Mouse (Mus musculus): ENCODE measurements around the gene S100pbp. TPM values are rescaled to one million over a fixed set of nuclear protein-coding genes. Genes with fewer than 3 reads are reported as not detected.

The S100pbp gene
- polyA plus RNA-seq, 1 experiment from 2014 or later, result 19.1 TPM

DNA sequence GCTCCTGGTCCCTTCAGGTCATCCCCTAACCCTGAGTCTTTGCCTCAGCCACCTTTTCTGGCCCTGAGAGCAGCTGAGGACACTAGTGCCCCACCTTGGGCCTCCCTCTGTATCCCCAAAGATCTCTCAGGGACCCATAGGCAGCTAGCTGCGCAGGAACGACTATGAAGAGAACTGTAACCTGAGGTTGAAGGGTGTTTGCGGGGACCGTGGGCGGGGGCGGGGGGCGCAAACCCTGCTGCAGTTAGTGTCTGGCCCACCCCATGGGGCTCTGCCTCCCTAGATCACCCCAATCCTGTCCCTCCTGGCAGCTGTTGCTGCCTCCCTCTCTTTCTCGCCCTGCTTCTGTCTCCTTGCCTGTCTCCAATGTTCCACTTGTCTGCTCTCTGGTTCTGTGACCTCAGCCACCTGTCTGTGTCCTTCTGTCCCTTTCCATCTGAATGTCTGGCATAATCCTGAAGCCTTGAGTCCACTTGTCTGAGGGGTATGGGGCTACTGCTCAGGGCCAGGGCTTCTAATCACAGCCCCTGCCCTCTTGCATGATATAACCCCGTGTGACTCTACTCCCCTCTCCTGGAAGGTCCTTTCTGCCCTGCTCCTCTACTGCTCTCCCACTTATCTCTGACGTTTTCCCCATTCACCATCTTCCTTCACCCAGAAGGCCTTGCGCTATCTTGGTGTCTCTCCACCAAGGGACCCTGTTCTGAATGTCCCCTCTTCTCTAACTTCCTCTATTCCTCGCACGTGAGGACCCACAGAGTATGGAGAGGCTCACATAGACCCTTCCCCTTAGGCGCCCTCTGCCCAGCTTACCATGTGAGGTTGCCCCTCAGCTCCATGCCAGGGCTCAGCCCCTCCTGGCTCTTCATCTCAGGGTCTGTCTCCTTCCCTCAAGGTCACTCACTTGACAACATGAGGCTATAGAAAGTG, 51.9 kb downstream of the S100pbp start:
- Histone ChIP-seq H3K36me3 (ENCODE audit: control insufficient read depth, insufficient read depth, low read length) (no peaks in the 10 kb centered on the region), H3K4me3 (ENCODE audit: low read length) (peak overlapping the region; percentile 70), H3K27me3 (replicated peaks; ENCODE audit: control insufficient read depth, insufficient read depth, low read length) (no peaks in the 10 kb centered on the region; the same call in 1 of the 2 replicates), H3K27ac (ENCODE audit: low read depth, low read length) (no peak overlapping the region), H3K9me3 (ENCODE audit: control insufficient read depth, low read length) (no peaks in the 10 kb centered on the region), H3K9ac (ENCODE audit: low read depth, low read length) (peak overlapping the region; percentile 88), H3K4me1 (ENCODE audit: control insufficient read depth, insufficient read depth, low read depth, low read length) (peaks cover 28% of the 10 kb centered on the region), H3K4me2 (ENCODE audit: low read length) (peak overlapping the region; percentile 97)
- 39% methylated on average over 14 of the region's 14 CpGs for WGBS
- 0 out of 2 replicates have a peak, but pooled peaks have one; percentile 7 for ATAC-seq

DNA sequence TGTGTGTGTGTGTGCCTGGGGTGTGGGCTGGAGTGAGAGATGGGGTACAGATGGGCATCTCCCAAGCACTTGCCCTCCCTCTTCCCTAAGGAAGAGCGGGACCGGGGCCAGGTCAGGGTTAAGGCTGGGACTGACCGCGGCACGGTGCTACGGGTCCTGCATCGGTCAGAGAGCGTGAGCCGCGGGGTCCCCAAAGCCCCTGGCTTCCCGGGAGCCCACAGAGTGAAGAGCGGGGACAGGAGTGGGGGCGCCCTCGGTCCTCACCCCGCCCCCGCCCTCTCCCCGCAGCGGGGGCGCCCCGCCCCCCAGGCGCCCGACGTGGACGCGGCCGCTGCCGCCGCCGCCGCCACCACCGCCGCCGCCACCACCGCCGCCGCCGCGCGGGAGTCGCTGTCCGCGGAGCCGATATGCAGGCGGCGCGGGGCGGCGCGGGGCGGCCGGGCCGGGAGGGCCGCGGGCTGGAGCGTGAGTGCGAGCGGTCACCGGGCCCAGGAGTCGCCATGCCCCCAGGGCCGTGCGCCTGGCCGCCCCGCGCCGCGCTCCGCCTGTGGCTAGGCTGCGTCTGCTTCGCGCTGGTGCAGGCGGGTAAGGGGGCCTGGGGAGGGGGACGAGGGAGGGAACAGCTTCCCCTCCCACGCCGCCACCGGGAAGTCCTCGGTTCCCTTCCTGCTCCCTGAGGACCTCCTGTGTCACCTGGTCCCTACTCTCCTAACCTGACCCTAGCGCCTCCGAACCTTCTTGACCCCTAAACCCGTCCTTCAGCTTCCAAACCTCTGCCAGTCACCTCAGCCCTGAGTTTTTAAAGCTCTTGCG, 52.7 kb downstream of the S100pbp start, which contains the start of gene Fndc5:
Fndc5 (plus strand) TSS at position 421 of the 813 bp plus-strand sequence.
- peak within 1 kb of the TSS; percentile 70 for H3K4me3 ChIP-seq (ENCODE audit: low read length)
- H3K27ac ChIP-seq (ENCODE audit: low read depth, low read length), result no peak within 1 kb of the TSS
- no peaks in the 10 kb centered on the region for H3K36me3 ChIP-seq (ENCODE audit: control insufficient read depth, insufficient read depth, low read length)
- H3K9ac ChIP-seq (ENCODE audit: low read depth, low read length), result peak within 1 kb of the TSS; percentile 88
- H3K4me2 ChIP-seq (ENCODE audit: low read length), result peak within 1 kb of the TSS; percentile 97
- H3K27me3 ChIP-seq (replicated peaks; ENCODE audit: control insufficient read depth, insufficient read depth, low read length), result no peaks in the 10 kb centered on the region; the same call in 1 of the 2 replicates
- WGBS, result 0% methylated on average over 25 of the region's 80 CpGs
- no peaks in the 10 kb centered on the region for H3K9me3 ChIP-seq (ENCODE audit: control insufficient read depth, low read length)
- peaks cover 20% of the 10 kb centered on the region for H3K4me1 ChIP-seq (ENCODE audit: control insufficient read depth, insufficient read depth, low read depth, low read length)
- ATAC-seq, result peak; percentile 31; the same call in 1 of the 2 replicates

DNA sequence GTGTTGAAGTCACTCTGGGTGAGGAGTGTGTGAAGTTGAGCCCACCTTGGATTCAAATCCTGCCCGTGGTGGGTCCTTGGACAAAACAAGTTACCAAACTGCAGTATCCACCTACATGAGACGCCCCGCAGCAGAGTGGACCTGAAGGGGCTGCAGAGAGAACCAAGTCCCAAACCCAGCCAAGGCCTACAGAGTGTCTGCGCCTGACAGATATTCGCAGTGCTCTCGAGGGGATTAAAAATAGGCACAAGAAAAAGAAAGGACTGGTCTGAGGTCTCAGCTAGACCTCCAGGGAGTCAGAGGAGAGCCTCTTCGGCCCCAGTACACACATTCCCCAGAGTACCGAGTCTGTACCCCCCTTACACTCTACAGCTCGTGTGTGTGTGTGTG, 53.3 kb downstream of the S100pbp start:
- Histone ChIP-seq H3K36me3 (ENCODE audit: control insufficient read depth, insufficient read depth, low read length) (no peaks in the 10 kb centered on the region), H3K27me3 (replicated peaks; ENCODE audit: control insufficient read depth, insufficient read depth, low read length) (no peaks in the 10 kb centered on the region; the same call in 1 of the 2 replicates), H3K4me3 (ENCODE audit: low read length) (peak overlapping the region; percentile 70), H3K9ac (ENCODE audit: low read depth, low read length) (peak overlapping the region; percentile 88), H3K9me3 (ENCODE audit: control insufficient read depth, low read length) (no peaks in the 10 kb centered on the region), H3K4me2 (ENCODE audit: low read length) (peak overlapping the region; percentile 97), H3K4me1 (ENCODE audit: control insufficient read depth, insufficient read depth, low read depth, low read length) (peaks cover 15% of the 10 kb centered on the region), H3K27ac (ENCODE audit: low read depth, low read length) (no peak overlapping the region)
- ATAC-seq, result 0 out of 2 replicates have a peak, but pooled peaks have one; percentile 32
- WGBS, result 36% methylated on average over 9 of the region's 9 CpGs

DNA sequence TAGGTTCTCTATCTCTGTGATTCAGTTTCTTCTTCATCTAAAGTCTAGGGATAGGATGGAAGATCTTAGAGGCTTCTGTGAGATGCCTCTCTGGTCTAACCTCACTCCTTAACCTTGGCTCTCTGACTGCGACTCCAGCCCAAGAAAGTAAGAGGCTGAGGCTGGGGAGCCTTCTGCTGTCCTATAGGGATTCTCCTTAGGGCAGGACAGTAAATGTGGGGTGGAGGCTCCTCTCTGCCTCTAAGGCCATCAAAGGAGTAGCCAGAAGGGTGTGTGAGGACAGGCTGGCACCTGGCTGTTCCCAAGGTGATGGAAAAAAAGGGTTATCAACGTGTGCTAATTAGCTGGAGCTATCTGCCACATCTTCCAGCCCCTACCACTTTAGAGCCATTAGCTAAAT, 53.9 kb downstream of the S100pbp start:
- Histone ChIP-seq H3K36me3 (ENCODE audit: control insufficient read depth, insufficient read depth, low read length) (no peaks in the 10 kb centered on the region), H3K4me2 (ENCODE audit: low read length) (no peak overlapping the region), H3K9me3 (ENCODE audit: control insufficient read depth, low read length) (no peaks in the 10 kb centered on the region), H3K4me3 (ENCODE audit: low read length) (no peak overlapping the region), H3K27ac (ENCODE audit: low read depth, low read length) (no peak overlapping the region), H3K4me1 (ENCODE audit: control insufficient read depth, insufficient read depth, low read depth, low read length) (peaks cover 15% of the 10 kb centered on the region), H3K27me3 (replicated peaks; ENCODE audit: control insufficient read depth, insufficient read depth, low read length) (no peaks in the 10 kb centered on the region; the same call in 1 of the 2 replicates), H3K9ac (ENCODE audit: low read depth, low read length) (no peak overlapping the region)
- ATAC-seq, result no peak
- WGBS, result 56% methylated on average over 2 of the region's 2 CpGs

DNA sequence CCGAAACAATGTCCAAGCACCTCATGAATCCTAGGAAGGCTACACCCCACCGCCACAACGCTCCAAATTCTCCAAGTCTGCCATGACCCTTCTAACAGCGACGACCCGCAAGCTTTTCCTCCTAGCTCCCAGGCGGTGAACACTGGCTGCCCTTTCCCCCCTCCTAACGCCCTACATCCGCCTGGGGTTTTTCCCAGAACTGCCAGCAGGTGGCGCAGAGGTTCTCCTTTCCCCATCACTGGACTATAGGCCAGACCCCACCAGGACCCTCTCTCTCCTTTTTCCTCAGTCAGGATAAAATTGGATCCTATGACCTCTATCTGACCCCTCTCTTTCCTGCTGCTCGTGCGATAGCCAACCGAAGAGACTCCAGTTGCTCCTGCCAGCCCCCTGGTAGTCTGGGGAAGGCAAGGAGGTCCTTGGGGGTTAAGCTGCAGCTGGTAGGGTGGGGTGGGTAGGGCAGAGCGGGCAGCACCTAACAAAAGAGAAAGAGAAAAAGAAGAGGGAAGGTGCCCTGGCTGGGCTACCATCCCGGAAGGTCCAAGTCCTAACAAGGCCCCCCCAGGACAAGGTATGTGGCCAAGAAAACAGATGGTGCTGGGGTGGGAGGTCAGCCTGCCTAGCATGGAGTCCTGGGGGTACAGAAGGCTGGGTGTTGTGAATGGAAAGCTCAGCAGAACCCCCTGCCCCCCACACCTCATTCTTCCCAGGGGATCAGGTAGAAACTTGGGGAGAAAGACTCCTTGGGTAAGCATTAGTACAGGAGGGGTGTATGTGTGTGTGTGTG, 54.5 kb downstream of the S100pbp start:
- Histone ChIP-seq H3K27me3 (replicated peaks; ENCODE audit: control insufficient read depth, insufficient read depth, low read length) (no peaks in the 10 kb centered on the region; the same call in 1 of the 2 replicates), H3K9ac (ENCODE audit: low read depth, low read length) (peak overlapping the region; percentile 45; the same call in 1 of the 2 replicates), H3K27ac (ENCODE audit: low read depth, low read length) (no peak overlapping the region), H3K4me1 (ENCODE audit: control insufficient read depth, insufficient read depth, low read depth, low read length) (peaks cover 21% of the 10 kb centered on the region), H3K9me3 (ENCODE audit: control insufficient read depth, low read length) (no peaks in the 10 kb centered on the region), H3K4me2 (ENCODE audit: low read length) (peak overlapping the region; percentile 45), H3K36me3 (ENCODE audit: control insufficient read depth, insufficient read depth, low read length) (no peaks in the 10 kb centered on the region), H3K4me3 (ENCODE audit: low read length) (no peak overlapping the region)
- no peak for ATAC-seq
- WGBS, result 8% methylated on average over 15 of the region's 15 CpGs

DNA sequence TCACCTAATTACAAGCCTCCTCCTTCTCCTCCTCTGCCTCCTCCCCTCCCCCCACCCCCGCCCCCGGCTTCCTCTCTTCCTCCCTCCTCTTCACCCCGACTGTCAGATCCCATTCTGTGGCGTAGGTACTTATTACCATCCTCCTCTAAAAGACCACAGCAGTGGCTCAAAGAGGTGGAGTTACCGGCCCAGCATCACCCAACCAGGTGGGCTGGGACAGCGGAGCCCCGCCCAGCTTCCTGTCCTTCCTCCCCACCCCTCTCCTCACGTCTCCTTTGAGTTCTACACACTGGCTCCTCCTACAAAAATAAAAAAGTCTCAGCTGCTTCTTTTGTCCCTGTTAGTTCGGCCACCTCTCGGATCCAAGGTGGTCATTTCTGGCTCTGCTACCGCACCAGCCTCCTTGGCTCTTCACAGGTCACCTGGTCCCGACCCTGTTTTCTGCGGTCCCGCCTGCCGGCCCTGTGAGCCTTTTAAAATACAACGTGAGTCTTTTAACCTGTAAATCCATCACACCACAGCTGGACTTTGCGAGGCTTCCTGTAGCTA, 58.7 kb downstream of the S100pbp start:
- peak; percentile 60 for ATAC-seq
- Histone ChIP-seq H3K4me3 (ENCODE audit: low read length) (peak overlapping the region; percentile 20), H3K9me3 (ENCODE audit: control insufficient read depth, low read length) (no peaks in the 10 kb centered on the region), H3K9ac (ENCODE audit: low read depth, low read length) (no peak overlapping the region; the same call in 1 of the 2 replicates), H3K27ac (ENCODE audit: low read depth, low read length) (no peak overlapping the region; the same call in 1 of the 2 replicates), H3K27me3 (replicated peaks; ENCODE audit: control insufficient read depth, insufficient read depth, low read length) (no peaks in the 10 kb centered on the region; the same call in 1 of the 2 replicates), H3K36me3 (ENCODE audit: control insufficient read depth, insufficient read depth, low read length) (no peaks in the 10 kb centered on the region), H3K4me2 (ENCODE audit: low read length) (peak overlapping the region; percentile 48), H3K4me1 (ENCODE audit: control insufficient read depth, insufficient read depth, low read depth, low read length) (peaks cover 26% of the 10 kb centered on the region)
- 7% methylated on average over 17 of the region's 17 CpGs for WGBS

DNA sequence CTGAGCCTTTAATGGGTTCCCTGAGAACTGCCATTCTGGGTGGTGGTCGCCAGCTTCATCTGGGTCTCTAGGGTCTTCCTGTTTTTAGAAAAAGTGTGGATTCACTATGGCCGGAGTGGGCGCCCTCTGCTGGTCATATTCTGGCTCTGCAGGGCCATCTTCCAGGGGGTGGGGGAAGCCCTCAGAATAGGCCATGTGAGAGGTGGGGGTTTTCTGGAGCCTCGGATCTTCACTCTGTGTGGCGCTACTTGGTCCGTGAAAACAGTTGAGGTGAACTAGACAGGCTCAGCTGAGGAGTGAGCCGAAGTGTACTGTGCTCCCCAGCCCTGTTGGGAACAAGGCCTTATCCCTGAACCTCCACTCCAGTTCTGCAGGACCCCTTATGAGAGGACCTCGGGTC, 59.4 kb downstream of the S100pbp start:
- Histone ChIP-seq H3K4me3 (ENCODE audit: low read length) (peak overlapping the region; percentile 16; the same call in 1 of the 2 replicates), H3K27ac (ENCODE audit: low read depth, low read length) (no peak overlapping the region; the same call in 1 of the 2 replicates), H3K4me1 (ENCODE audit: control insufficient read depth, insufficient read depth, low read depth, low read length) (peaks cover 32% of the 10 kb centered on the region), H3K36me3 (ENCODE audit: control insufficient read depth, insufficient read depth, low read length) (no peaks in the 10 kb centered on the region), H3K4me2 (ENCODE audit: low read length) (peak overlapping the region; percentile 48), H3K9me3 (ENCODE audit: control insufficient read depth, low read length) (no peaks in the 10 kb centered on the region), H3K9ac (ENCODE audit: low read depth, low read length) (no peak overlapping the region; the same call in 1 of the 2 replicates), H3K27me3 (replicated peaks; ENCODE audit: control insufficient read depth, insufficient read depth, low read length) (peaks cover 3% of the 10 kb centered on the region)
- 2% methylated on average over 8 of the region's 8 CpGs for WGBS
- peak; percentile 27 for ATAC-seq

DNA sequence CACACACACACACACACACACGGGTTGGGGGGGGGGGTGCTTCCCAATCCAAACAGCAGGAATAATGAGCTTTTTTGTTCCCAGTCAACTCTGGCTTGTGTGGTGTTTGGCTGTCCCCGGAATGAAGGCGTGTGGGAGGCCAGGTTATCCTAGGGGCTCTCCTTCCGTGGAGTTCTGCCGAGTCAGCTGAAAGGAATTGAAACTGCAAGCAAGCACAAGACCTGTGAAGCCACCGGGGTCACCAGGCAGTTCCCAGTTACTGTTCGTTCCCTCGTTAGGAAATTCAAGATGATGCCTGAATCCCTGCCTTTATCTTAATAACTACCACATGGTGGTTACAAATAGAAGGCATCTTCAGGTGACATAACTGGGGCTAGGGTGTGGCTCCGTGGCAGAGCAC, 60.1 kb downstream of the S100pbp start:
- Histone ChIP-seq H3K4me1 (ENCODE audit: control insufficient read depth, insufficient read depth, low read depth, low read length) (peaks cover 33% of the 10 kb centered on the region), H3K9ac (ENCODE audit: low read depth, low read length) (no peak overlapping the region)
- WGBS, result 52% methylated on average over 9 of the region's 9 CpGs

More for the DNA sequence above, 60.1 kb downstream of the S100pbp start:
- no peak overlapping the region for H3K4me2 ChIP-seq (ENCODE audit: low read length)
- ATAC-seq, result no peak
- H3K27ac ChIP-seq (ENCODE audit: low read depth, low read length), result no peak overlapping the region
- H3K4me3 ChIP-seq (ENCODE audit: low read length), result no peak overlapping the region
- no peaks in the 10 kb centered on the region for H3K9me3 ChIP-seq (ENCODE audit: control insufficient read depth, low read length)
- no peaks in the 10 kb centered on the region for H3K36me3 ChIP-seq (ENCODE audit: control insufficient read depth, insufficient read depth, low read length)
- peaks cover 3% of the 10 kb centered on the region for H3K27me3 ChIP-seq (replicated peaks; ENCODE audit: control insufficient read depth, insufficient read depth, low read length)
